Mouse (Mus musculus): ENCODE measurements around the gene Setx. TPM values are rescaled to one million over a fixed set of nuclear protein-coding genes. Genes with fewer than 3 reads are reported as not detected.

Gene Setx
- polyA plus RNA-seq, 1 experiment from 2014 or later: 13.8 TPM

- peaks cover 63% of the 10 kb centered on the region for H3K36me3 ChIP-seq (replicated peaks)
- no peak overlapping the region for H3K4me3 ChIP-seq
- 84% methylated on average over 2 of the region's 2 CpGs for WGBS
Measured at GRCm38 (mm10) chr2:29181111-29181510, 57.1 kb downstream of the Setx start.

DNA sequence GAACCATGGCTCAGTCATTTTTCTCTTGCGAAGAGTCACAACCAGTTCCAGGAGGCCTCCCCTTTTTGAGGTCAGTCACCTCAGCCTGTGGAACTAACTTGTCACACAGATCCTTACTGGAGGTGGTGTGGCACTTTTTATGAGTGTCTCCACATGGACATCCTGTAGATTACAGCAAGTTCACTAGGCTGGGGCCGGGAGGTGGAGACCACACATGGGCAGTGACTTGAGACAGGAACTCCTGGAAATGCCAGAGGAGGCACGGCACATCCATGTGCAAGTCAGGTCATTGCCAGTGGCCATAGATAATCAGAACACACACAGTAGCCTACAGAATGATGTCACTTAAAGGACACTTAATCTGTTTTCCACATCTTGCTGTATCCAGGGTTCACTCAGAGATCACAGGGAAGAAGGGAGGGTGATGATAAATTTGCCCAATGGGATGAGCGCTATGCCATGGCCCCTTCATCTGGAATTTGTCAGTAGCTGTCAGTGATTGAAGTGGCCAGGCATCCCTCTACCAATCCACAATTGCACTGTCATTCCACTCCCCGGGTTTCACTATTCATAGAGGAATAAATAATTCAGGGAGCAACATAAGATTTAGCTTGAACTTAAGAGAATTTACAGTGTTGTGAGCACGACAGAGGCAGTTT, 59.4 kb downstream of the Setx start:
- H3K9me3 ChIP-seq: no peaks in the 10 kb centered on the region
- no peak for DNase-seq (ENCODE audit: extremely low spot score, low spot score)
- H3K4me1 ChIP-seq: peaks cover 9% of the 10 kb centered on the region
- no peak overlapping the region for H3K27ac ChIP-seq
- 85% methylated on average over 6 of the region's 6 CpGs for WGBS
- peaks cover 40% of the 10 kb centered on the region for H3K36me3 ChIP-seq (replicated peaks)
- no peaks in the 10 kb centered on the region for H3K27me3 ChIP-seq (ENCODE audit: poor library complexity, severe bottlenecking)
- no peak overlapping the region for H3K4me3 ChIP-seq

More at GRCm38 (mm10) chr2:29181111-29181510, 57.1 kb downstream of the Setx start:
- Histone ChIP-seq H3K4me1 (peaks cover 3% of the 10 kb centered on the region), H3K27me3 (ENCODE audit: poor library complexity, severe bottlenecking) (no peaks in the 10 kb centered on the region), H3K9me3 (no peaks in the 10 kb centered on the region), H3K27ac (no peak overlapping the region)
- no peak for DNase-seq (ENCODE audit: extremely low spot score, low spot score)

GRCm38 (mm10) chr2:29186209-29186608, 62.2 kb downstream of the Setx start:
- H3K36me3 ChIP-seq (replicated peaks): peaks cover 12% of the 10 kb centered on the region
- H3K4me3 ChIP-seq: no peak overlapping the region
- no peaks in the 10 kb centered on the region for H3K9me3 ChIP-seq
- no peak for DNase-seq (ENCODE audit: extremely low spot score, low spot score)
- H3K27me3 ChIP-seq (ENCODE audit: poor library complexity, severe bottlenecking): no peaks in the 10 kb centered on the region
- 49% methylated on average over 6 of the region's 6 CpGs for WGBS
- peaks cover 9% of the 10 kb centered on the region for H3K4me1 ChIP-seq
- H3K27ac ChIP-seq: no peak overlapping the region

GRCm38 (mm10) chr2:29190392-29190791, 66.4 kb downstream of the Setx start:
- DNase-seq (ENCODE audit: extremely low spot score, low spot score): no peak
- 89% methylated on average over 7 of the region's 7 CpGs for WGBS
- Histone ChIP-seq H3K9me3 (no peaks in the 10 kb centered on the region), H3K27me3 (ENCODE audit: poor library complexity, severe bottlenecking) (peaks cover 20% of the 10 kb centered on the region), H3K36me3 (replicated peaks) (no peaks in the 10 kb centered on the region), H3K4me1 (peaks cover 29% of the 10 kb centered on the region), H3K4me3 (no peak overlapping the region), H3K27ac (no peak overlapping the region)

- peaks cover 30% of the 10 kb centered on the region for H3K4me1 ChIP-seq
- H3K4me3 ChIP-seq: no peak overlapping the region
- DNase-seq (ENCODE audit: extremely low spot score, low spot score): no peak
- H3K27me3 ChIP-seq (ENCODE audit: poor library complexity, severe bottlenecking): peaks cover 31% of the 10 kb centered on the region
- WGBS: 85% methylated on average over 10 of the region's 10 CpGs
- no peak overlapping the region for H3K27ac ChIP-seq
- H3K9me3 ChIP-seq: no peaks in the 10 kb centered on the region
- no peaks in the 10 kb centered on the region for H3K36me3 ChIP-seq (replicated peaks)
Measured at GRCm38 (mm10) chr2:29191216-29192215, 67.5 kb downstream of the Setx start.

- Histone ChIP-seq H3K9me3 (no peaks in the 10 kb centered on the region), H3K27ac (no peak overlapping the region), H3K36me3 (replicated peaks) (no peaks in the 10 kb centered on the region), H3K27me3 (ENCODE audit: poor library complexity, severe bottlenecking) (peaks cover 44% of the 10 kb centered on the region), H3K4me3 (no peak overlapping the region), H3K4me1 (peaks cover 28% of the 10 kb centered on the region)
- no peak for DNase-seq (ENCODE audit: extremely low spot score, low spot score)
- 82% methylated on average over 8 of the region's 8 CpGs for WGBS
Measured at GRCm38 (mm10) chr2:29192629-29193278, 68.8 kb downstream of the Setx start.

DNA sequence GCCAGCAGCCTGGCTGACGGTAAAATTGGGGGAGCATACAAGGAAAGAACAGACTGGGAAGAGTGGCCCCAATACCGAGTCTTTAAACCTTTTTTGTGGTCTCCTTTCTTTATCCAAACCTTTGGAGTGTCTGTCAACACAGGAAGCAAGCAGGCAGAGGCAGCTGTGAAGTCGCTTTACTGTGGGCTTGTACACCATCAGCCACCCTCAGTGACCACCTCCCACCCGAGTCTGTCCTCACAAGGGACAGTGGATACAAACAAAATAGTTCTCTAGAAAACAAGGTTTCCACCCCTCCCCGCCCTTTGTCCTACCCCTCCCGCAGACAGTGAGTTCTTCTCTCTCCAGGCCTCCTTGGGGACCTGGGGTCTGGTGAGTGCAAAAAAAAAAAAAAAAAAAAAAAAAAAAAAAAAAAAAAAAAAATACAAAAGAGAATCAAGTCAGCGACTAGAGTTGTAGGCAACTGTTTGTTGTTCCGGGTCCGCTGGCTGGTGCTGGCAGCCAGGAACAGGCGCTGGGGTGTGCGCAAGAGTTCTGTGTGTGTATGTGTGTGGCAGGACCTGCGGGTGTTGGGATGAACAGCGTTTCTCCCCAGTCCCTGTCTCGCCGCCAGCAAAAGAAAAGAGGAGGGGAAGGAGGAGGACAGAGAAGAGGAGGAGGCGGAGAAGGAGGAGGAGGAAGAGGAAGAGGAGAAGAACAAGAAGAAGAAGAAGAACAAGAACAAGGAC, 70.0 kb downstream of the Setx start:
- peaks cover 56% of the 10 kb centered on the region for H3K27me3 ChIP-seq (ENCODE audit: poor library complexity, severe bottlenecking)

GRCm38 (mm10) chr2:29194547-29195463, 70.8 kb downstream of the Setx start:
- peak overlapping the region; percentile 77 for H3K27ac ChIP-seq
- DNase-seq (ENCODE audit: extremely low spot score, low spot score): peak; percentile 80
- peaks cover 28% of the 10 kb centered on the region for H3K4me1 ChIP-seq
- no peaks in the 10 kb centered on the region for H3K36me3 ChIP-seq (replicated peaks)
- peaks cover 58% of the 10 kb centered on the region for H3K27me3 ChIP-seq (ENCODE audit: poor library complexity, severe bottlenecking)
- H3K4me3 ChIP-seq: peak overlapping the region; percentile 68
- H3K9me3 ChIP-seq: no peaks in the 10 kb centered on the region
- WGBS: under 1% methylated on average over 60 of the region's 61 CpGs

More for the DNA sequence above, 70.0 kb downstream of the Setx start:
- Histone ChIP-seq H3K4me3 (peak overlapping the region; percentile 68), H3K36me3 (replicated peaks) (no peaks in the 10 kb centered on the region), H3K4me1 (peaks cover 28% of the 10 kb centered on the region), H3K9me3 (no peaks in the 10 kb centered on the region), H3K27ac (peak overlapping the region; percentile 59)
- peak; percentile 28 for DNase-seq (ENCODE audit: extremely low spot score, low spot score)
- 19% methylated on average over 16 of the region's 16 CpGs for WGBS

GRCm38 (mm10) chr2:29196844-29197243, 72.9 kb downstream of the Setx start:
- no peak for DNase-seq (ENCODE audit: extremely low spot score, low spot score)
- 77% methylated on average over 12 of the region's 12 CpGs for WGBS
- H3K36me3 ChIP-seq (replicated peaks): no peaks in the 10 kb centered on the region
- H3K27ac ChIP-seq: no peak overlapping the region
- no peaks in the 10 kb centered on the region for H3K9me3 ChIP-seq
- peaks cover 34% of the 10 kb centered on the region for H3K4me1 ChIP-seq
- peaks cover 69% of the 10 kb centered on the region for H3K27me3 ChIP-seq (ENCODE audit: poor library complexity, severe bottlenecking)
- H3K4me3 ChIP-seq: no peak overlapping the region

DNA sequence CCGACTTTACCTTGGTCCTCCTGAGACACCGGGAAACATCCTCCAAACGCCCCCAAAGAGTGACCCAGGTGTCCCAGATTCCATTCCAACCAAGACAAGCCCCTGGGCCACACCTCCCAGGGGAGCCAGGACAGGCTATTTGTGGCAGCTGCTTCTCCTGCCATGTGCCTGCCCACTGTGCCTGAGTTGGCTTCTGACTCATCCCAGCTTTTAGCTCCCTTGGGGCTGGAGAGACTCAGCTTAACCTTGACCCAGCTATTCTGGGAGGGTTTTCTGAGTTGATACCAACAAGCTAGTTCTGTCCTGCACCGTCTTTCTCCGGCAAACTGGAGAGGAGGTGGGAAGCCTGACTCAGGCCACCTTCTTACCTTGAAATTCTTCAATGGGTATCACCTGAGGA, 74.5 kb downstream of the Setx start:
- H3K4me1 ChIP-seq: peaks cover 34% of the 10 kb centered on the region
- peaks cover 73% of the 10 kb centered on the region for H3K27me3 ChIP-seq (ENCODE audit: poor library complexity, severe bottlenecking)
- H3K27ac ChIP-seq: no peak overlapping the region
- DNase-seq (ENCODE audit: extremely low spot score, low spot score): no peak
- no peak overlapping the region for H3K4me3 ChIP-seq
- H3K36me3 ChIP-seq (replicated peaks): no peaks in the 10 kb centered on the region
- 85% methylated on average over 5 of the region's 5 CpGs for WGBS
- H3K9me3 ChIP-seq: no peaks in the 10 kb centered on the region

GRCm38 (mm10) chr2:29199909-29200308, 75.9 kb downstream of the Setx start:
- Histone ChIP-seq H3K36me3 (replicated peaks) (no peaks in the 10 kb centered on the region), H3K4me1 (peaks cover 19% of the 10 kb centered on the region), H3K9me3 (no peaks in the 10 kb centered on the region), H3K27ac (no peak overlapping the region), H3K4me3 (no peak overlapping the region), H3K27me3 (ENCODE audit: poor library complexity, severe bottlenecking) (peaks cover 63% of the 10 kb centered on the region)
- 5% methylated on average over 3 of the region's 3 CpGs for WGBS
- peak; percentile 39 for DNase-seq (ENCODE audit: extremely low spot score, low spot score)

All from forebrain, embryonic 10.5 days (tissue).